Mouse (Mus musculus): ENCODE measurements around the gene Sumo3. TPM values are rescaled to one million over a fixed set of nuclear protein-coding genes. Genes with fewer than 3 reads are reported as not detected.
A peak's percentile ranks its signal among the peaks of the same experiment; 100 is the strongest.

Gene Sumo3
- total and polyA plus RNA-seq, 3 experiments: 151 to 342 TPM; not detected in 1

DNA sequence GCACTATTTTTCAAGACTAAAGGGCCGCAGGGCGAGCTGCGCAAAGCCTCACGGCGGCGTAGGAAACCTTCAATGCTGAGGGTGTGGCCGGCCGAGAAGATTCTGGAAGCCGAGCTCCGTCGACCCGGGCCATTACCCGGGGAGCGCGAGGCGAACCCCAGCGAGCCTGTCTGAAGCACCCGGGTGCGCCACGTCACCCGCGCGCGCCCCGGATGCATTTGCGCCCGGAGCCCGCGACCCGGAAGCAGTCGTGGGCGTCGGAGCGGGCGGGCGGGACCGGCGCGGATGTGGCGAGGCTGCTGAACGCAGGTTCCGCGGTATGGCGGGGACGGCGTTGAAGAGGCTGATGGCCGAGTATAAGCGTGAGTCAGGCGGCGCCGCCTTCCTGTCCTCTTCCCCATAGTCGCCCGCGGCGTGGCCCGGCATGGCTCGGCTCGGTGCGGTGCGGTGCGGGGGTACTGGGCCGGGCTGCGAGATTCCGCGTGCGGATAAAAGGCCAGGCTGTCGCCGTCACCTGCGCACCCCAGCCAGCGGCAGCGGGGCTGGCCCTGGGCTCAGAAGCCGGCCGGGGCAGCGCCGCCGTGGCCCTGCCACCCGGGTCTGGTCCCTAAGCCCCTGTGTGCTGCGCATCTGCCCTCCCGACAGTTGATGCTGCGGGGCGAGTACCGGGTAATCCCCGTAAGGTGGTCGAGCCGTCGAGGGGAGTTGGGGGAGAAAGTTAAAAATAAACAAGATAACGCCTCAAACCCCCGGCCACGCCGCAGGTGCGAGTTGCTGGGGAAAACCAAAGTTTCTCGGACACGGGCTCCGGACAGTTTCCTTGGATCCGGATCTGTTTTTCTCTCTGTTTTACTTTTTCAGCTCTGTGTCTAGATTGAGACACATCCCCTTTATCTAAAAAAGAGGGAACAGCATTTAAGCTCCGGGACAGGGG, 16.4 kb downstream of the Sumo3 start, which contains the start of gene Ube2g2 (continued):
- TF ChIP-seq TBP (IDR thresholded peaks at IDR 0.05; ENCODE audit: low read depth, low read length) (0 out of 2 replicates have a peak, but pooled peaks have one; percentile 57), RCOR1 (IDR thresholded peaks at IDR 0.05; ENCODE audit: low read depth, low read length) (0 out of 2 replicates have a peak, but pooled peaks have one; percentile 6)

GRCm38 (mm10) chr10:77623069-77623492, 17.2 kb downstream of the Sumo3 start:
- Histone ChIP-seq H3K36me3 (ENCODE audit: control insufficient read depth in 1 of 2, insufficient read depth in 2 of 2, low read length in 2 of 2) (peaks cover under 1 to 10% of the 10 kb centered on the region in 2 experiments; a peak in 3 of 4 replicates), H3K27ac (ENCODE audit: control insufficient read depth, low read depth, low read length) (peak overlapping the region; percentile 79), H3K9ac (ENCODE audit: control insufficient read depth, low read depth, low read length, poor library complexity, severe bottlenecking) (peak overlapping the region; percentile 95), H3K4me3 (ENCODE audit: control insufficient read depth in 1 of 2, insufficient read depth in 1 of 2, low read depth in 2 of 2, low read length in 2 of 2) (peak overlapping the region; percentile 92 to 95), H3K27me3 (ENCODE audit: control insufficient read depth in 1 of 2, insufficient read depth in 2 of 2, low read length in 2 of 2) (no peaks in the 10 kb centered on the region), H3K4me1 (ENCODE audit: control insufficient read depth in 1 of 2, insufficient read depth in 2 of 2, low read length in 2 of 2) (peaks cover 2 to 6% of the 10 kb centered on the region in 2 experiments), H3K9me3 (replicated peaks; ENCODE audit: insufficient read depth, low read length) (no peaks in the 10 kb centered on the region), H3K79me2 (ENCODE audit: control insufficient read depth, insufficient read depth, low read length, poor library complexity) (peaks cover 53% of the 10 kb centered on the region)
- DNase-seq (ENCODE audit: low read depth, low spot score): peak; percentile 51
- TF ChIP-seq ZNF384 (IDR thresholded peaks at IDR 0.05; ENCODE audit: low read depth, low read length): 0 out of 2 replicates have a peak, but pooled peaks have one; percentile 18
- no peak for TF ChIP-seq MYB (IDR thresholded peaks at IDR 0.05; ENCODE audit: low read depth, low read length)

- no peak for DNase-seq (ENCODE audit: low read depth, low spot score)
- Histone ChIP-seq H3K9me3 (replicated peaks; ENCODE audit: insufficient read depth, low read length) (no peaks in the 10 kb centered on the region), H3K9ac (ENCODE audit: control insufficient read depth, low read depth, low read length, poor library complexity, severe bottlenecking) (peak overlapping the region; percentile 95), H3K4me3 (ENCODE audit: control insufficient read depth in 1 of 2, insufficient read depth in 1 of 2, low read depth in 2 of 2, low read length in 2 of 2) (peak overlapping the region in 1 of 2 experiments; percentile 92; a peak in 1 of 4 replicates), H3K79me2 (ENCODE audit: control insufficient read depth, insufficient read depth, low read length, poor library complexity) (peaks cover 59% of the 10 kb centered on the region), H3K27me3 (ENCODE audit: control insufficient read depth in 1 of 2, insufficient read depth in 2 of 2, low read length in 2 of 2) (no peaks in the 10 kb centered on the region), H3K4me1 (ENCODE audit: control insufficient read depth in 1 of 2, insufficient read depth in 2 of 2, low read length in 2 of 2) (peaks cover 2 to 6% of the 10 kb centered on the region in 2 experiments), H3K36me3 (ENCODE audit: control insufficient read depth in 1 of 2, insufficient read depth in 2 of 2, low read length in 2 of 2) (peaks cover 0 to 10% of the 10 kb centered on the region in 2 experiments; a peak in 3 of 4 replicates), H3K27ac (ENCODE audit: control insufficient read depth, low read depth, low read length) (no peak overlapping the region)
- TF ChIP-seq RCOR1 (IDR thresholded peaks at IDR 0.05; ENCODE audit: low read depth, low read length) (no peak), TBP (IDR thresholded peaks at IDR 0.05; ENCODE audit: low read depth, low read length) (no peak), E2F4 (IDR thresholded peaks at IDR 0.05; ENCODE audit: borderline replicate concordance, low read depth, low read length) (no peak), ETS1 (IDR thresholded peaks at IDR 0.05; ENCODE audit: low read depth, low read length) (peak; percentile 29; the same call in 1 of the 2 replicates), MAZ (IDR thresholded peaks at IDR 0.05; ENCODE audit: low read depth, low read length) (no peak), CHD1 (IDR thresholded peaks at IDR 0.05; ENCODE audit: low read depth, low read length) (no peak)
Observed at GRCm38 (mm10) chr10:77623639-77624400, 17.9 kb downstream of the Sumo3 start.

Data from MEL (cell line).